Mouse (Mus musculus) right cerebral cortex, adult 2 months (tissue): Measurements from ENCODE around the gene F10.

Experiments
- DNase-seq, 2 experiments: peaks; one replicate each; pipeline ENCODE4 v3.0.0; 2021 to 2022; ENCODE audit warnings: low spot score in 2 of 2

Gene F10

DNA sequence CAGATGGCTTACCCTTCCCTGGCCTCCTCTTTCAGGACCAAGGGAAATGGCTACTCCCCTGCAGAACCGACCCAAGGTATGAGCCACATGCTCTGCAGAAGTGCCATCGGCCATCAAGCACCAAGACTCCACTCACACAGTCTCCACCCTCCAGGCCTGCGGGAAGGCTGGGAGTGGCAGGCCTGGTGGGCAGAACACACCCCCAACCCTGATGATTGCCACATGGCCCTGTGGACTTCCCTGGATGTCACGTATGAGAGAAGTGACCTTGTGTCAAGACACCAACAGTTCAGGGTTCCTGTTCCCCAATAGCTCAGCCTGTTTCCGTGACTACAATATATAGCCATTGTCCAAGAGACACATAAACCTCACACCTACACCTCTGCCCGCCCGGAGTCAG lies at the start of gene F10:
F10 (plus strand) TSS at position 294 of the 400 bp plus-strand sequence.
- DNase-seq = no peak

DNA sequence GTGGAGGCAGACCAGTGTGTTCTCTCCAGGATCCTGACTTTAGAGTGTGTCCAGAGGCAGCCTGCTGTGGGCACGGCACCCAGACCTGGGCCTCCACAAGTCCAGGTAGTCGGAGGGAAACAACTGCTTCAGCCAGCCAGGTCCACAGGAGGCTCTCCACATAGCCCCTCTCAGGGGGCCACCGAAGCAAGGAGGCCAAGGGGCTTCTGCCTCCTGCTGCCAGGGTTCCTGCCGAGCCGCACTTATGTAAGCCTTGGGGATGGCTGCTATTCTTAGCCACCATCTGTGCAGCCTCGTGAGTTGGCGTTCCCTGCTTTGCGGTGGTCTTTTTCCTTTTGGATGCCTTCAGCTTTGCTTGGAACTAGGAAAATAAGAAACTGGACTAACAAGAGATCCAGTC lies 49.5 kb upstream of the F10 start:
- peak; percentile 83 to 87 for DNase-seq

DNA sequence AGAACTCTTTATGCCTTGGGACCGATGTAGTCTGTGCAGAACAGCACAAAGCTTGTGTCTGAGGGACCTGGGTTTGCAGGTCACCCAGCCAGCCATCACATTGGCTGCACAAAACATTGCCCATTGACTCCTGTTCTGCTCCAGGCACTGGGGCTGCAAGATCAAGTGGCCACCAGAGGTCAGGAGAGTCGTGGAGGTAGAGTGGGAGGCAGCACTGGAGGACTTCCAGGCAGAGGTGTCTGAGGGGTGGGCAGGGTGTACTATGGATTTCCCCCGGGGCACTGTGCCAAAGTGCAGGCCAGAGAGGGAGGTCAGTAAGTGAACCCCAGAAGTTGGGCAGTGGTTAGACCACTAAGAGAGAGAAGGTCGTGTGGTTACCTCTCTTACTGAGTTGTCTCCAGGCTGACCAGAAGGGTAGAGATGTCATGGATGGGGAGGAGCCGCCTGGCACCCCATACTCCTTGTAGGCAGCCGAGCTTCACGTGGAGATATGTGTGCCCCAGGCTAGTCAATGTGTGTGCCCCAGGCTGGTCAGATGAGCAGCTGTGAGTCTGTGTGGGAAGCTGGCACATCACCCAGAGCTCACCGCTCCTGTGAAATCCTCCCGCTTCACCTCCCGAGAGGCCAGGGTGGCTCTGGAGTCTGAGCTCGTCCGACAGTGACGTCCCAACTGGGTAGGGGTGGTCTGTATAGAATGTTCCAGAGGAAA lies 48.2 kb upstream of the F10 start:
- DNase-seq = no peak

- DNase-seq = no peak
These were observed 45.7 kb upstream of the F10 start for GRCm38 (mm10) chr8:12991411-12991810.

GRCm38 (mm10) chr8:12994468-12994867 lies 42.6 kb upstream of the F10 start:
- DNase-seq = no peak

- no peak for DNase-seq
These were observed 41.6 kb upstream of the F10 start for GRCm38 (mm10) chr8:12995481-12995880.

GRCm38 (mm10) chr8:12996831-12997275 lies 40.3 kb upstream of the F10 start:
- DNase-seq = no peak

- no peak for DNase-seq
These were observed 38.8 kb upstream of the F10 start for GRCm38 (mm10) chr8:12998331-12998730.

- peak in 1 of 2 experiments; percentile 46 for DNase-seq
These were observed 37.3 kb upstream of the F10 start for GRCm38 (mm10) chr8:12999793-13000192.

DNA sequence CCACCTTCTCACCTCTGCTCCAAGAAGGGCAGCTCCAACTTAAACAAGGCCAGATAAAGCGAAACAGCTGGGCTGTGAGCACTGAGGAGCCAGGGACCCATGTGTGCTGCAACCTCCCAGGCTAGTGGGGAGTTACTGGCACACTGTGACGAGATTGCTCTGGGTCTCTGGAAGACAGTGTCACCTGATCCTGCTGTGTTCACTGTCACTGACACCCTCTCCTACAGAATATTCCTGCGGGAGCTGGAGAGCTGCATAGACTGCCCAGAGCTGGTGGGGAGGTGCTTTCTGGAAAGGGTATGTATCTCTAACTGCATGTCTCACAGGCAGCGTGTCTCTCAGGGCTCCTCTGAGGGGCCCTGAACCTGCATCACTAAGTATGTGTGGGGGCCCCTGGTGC lies 29.6 kb upstream of the F10 start:
- no peak for DNase-seq

DNA sequence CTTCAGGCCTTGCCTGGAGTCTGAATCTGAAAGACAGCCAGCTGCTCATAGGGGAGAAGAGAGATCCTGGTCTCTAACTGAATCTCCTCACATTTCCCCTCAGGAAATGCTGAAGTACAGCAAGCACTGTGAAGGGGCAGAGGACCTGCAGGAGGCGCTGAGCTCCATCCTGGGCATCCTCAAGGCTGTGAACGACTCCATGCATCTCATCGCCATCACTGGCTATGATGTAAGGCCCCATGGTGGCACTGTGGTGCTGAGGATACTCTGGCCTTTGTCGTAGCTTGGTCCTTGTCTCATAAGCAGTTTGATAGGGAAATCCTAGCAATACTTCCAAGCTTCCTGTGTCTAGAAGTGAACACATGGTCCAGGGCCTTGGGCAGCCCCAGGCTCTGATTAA lies 26.8 kb upstream of the F10 start:
- no peak for DNase-seq

DNA sequence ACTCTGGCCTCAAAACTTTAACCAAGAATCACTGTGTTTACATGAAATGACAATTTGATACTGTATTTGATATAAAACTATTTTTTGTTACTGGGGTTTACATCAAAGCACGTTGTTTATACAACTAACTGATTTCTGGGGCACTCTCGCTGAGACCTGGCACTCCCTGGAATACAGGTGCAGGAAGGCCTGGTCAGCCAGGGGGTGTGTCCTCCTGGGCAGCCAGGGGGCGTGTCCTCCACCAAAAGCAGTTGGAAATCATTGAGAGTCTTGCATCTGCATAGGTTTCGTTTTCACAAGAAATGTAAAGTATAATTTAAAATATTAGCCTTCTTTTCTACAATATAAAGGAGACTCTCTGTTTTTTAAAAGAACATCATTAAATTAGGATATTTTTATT lies 17.5 kb upstream of the F10 start:
- no peak for DNase-seq

GRCm38 (mm10) chr8:13021830-13022229 lies 15.3 kb upstream of the F10 start:
- peak; percentile 47 to 50 for DNase-seq

DNA sequence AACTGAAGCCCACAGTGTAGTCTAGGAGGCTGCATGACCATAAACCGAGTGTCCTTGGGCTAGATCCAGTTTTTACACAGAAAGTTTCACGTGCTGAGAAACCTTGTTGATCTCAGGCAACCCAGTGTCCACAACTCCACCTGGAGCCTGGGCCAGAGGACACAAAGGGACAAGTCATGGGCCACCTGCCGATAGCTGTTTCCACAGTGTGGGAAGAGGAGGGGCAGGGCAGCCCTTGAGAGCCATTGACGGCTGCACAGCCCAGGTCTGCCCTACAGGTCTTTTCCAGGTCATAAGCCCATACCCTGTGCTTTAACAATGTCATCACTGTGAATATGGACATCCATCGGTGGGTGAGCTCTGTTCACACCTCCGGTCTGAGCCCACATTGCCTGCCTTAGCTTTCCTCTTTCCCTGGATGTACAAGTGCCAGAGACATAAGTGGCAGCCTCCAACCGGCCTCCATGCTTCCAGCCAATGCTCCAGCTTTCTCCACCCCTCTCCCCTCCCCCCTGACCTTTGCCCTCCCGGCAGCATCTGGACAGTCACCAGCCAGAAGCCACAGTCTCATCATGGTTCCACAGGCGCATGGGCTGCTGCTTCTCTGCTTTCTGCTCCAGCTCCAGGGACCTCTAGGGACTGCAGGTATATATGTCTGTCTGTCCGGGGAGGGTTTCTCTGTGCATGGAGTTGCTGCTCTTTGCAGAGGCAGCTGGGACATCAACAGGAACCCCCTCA lies 11.5 kb upstream of the F10 start, which contains the start of gene F7:
F7 (plus strand) TSS at position 548 of the 738 bp plus-strand sequence.
- DNase-seq = no peak

GRCm38 (mm10) chr8:13027615-13028014 lies 9.5 kb upstream of the F10 start:
- DNase-seq = no peak

GRCm38 (mm10) chr8:13028482-13028881 lies 8.6 kb upstream of the F10 start:
- DNase-seq = peak; percentile 60 to 72

DNA sequence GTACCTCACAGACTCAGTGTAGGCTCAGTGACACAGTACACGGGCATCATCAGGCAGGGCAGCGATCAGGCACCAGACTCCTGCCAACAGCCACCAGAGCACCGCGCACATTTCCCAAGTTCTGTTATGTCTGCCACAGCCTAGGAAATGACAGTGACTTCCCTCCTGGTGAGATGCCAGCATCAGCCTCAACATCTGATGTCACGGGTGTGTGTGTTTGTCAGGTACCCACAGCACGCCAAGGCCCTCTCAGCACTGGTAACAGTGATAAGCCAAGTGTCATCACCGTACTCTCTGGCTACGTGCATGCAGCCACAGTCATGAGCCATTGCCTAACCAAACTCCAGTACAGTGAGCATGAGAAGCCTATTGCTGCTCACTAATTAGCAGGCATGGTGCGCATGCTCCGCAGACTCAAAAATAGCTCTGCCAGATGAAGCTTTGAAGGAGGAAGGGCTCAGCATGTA lies 729 bp upstream of the F10 start:
- peak; percentile 41 to 50 for DNase-seq

DNA sequence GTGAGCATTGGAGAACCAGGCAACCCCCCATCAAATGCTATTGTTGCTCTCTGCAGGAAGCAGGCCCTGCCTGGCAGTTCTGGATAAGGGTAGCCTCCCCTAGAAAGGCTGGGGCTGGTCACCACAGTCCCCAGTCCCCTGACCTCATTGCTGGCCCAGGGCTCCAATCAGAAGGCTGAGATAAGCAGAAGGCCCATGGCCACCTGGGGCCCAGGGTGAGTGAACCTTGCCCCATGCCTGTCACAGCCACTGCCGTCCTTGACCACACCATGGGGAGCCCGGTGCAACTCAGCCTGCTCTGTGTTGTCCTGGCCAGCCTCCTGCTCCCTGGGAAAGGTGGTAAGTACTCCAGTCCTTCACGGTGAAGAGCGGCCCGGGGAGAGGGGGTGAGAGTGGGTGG lies 461 bp downstream of the F10 start:
- DNase-seq = no peak

DNA sequence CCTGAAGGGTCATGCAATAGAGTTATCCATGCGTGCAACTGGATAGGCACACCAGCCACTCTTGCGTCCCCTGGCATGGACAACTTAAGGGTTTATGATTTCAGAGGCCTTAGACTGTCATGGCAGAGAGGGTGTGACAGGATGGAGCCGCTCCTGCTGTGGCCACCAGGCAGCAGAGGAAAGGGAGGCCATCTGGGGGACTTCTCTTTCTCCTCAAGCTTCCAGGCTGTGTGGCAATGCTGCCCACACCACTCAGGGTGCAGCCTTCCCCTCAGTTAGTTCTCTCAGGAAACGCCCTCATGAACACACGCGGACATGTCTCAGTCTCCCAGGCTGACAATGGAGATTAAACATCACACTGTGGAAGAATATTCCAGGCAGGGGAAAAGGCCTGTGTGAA lies 1.9 kb downstream of the F10 start:
- DNase-seq = no peak

DNA sequence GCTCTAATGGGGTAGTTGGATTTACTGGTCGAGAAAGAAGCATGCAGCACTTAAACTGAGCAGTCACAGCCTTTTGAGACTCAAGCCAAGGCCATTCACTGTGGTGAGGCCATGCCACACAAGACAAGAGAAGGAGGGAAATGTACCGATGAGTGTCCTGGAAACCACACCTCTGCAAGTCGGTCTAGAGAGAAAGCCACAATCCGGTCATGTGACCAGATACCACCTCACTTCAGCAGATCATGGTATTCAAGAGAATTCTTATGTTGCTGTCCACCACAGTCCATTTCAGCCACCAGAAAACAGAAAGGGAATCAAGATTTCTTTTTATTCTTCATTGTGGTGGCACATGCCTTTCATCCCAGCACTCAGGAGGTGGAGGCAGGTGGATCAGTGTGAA lies 4.4 kb downstream of the F10 start:
- DNase-seq = no peak

GRCm38 (mm10) chr8:13047652-13048051 lies 10.5 kb downstream of the F10 start:
- DNase-seq = no peak

- DNase-seq = no peak
These were observed 13.4 kb downstream of the F10 start for GRCm38 (mm10) chr8:13050550-13050949.

GRCm38 (mm10) chr8:13057351-13057750 lies 20.2 kb downstream of the F10 start:
- DNase-seq = no peak
